Mouse (Mus musculus) midbrain, embryonic 15.5 days (tissue): Measurements from ENCODE around the gene Sf3b6. TPM values are rescaled to one million over a fixed set of nuclear protein-coding genes. Genes with fewer than 3 reads are reported as not detected.
"Not testable (repeated sequence)": the region's sequence is repeated elsewhere in the genome, so short reads cannot be mapped to it uniquely, and the experiment has no call there.

Experiments
- ATAC-seq: fragments of 200-750 bp; cut with Nextera tagmentation; replicated peaks from 2 replicates; pipeline ENCODE4 v1.8.0; 2017; ENCODE audit warnings: moderate TSS enrichment
- H3K27ac ChIP-seq: fragments of 300-500 bp; sonication (generic); 2 replicates; pipeline ENCODE4 v1.5.1; 2015; ENCODE audit warnings: mild to moderate bottlenecking, inconsistent platforms
- H3K27me3 ChIP-seq: fragments of 300-500 bp; sonication (generic); replicated peaks from 2 replicates; pipeline ENCODE4 v1.6.1; 2015; ENCODE audit warnings: inconsistent platforms
- H3K36me3 ChIP-seq: fragments of 300-500 bp; sonication (generic); replicated peaks from 2 replicates; pipeline ENCODE4 v1.6.1; 2015; ENCODE audit warnings: inconsistent platforms
- H3K4me1 ChIP-seq: fragments of 300-500 bp; sonication (generic); 2 replicates; pipeline ENCODE4 v1.6.1; 2015; ENCODE audit warnings: inconsistent platforms
- H3K4me2 ChIP-seq: fragments of 300-500 bp; sonication (generic); 2 replicates; pipeline ENCODE4 v1.6.1; 2015; ENCODE audit warnings: inconsistent platforms, mild to moderate bottlenecking, moderate library complexity
- H3K4me3 ChIP-seq: fragments of 300-500 bp; sonication (generic); 2 replicates; pipeline ENCODE4 v1.5.1; 2015; ENCODE audit warnings: mild to moderate bottlenecking, inconsistent platforms
- H3K9ac ChIP-seq: fragments of 300-500 bp; sonication (generic); 2 replicates; pipeline ENCODE4 v1.6.1; 2015; ENCODE audit warnings: mild to moderate bottlenecking, inconsistent platforms
- H3K9me3 ChIP-seq: fragments of 300-500 bp; sonication (generic); 2 replicates; pipeline ENCODE4 v1.6.1; 2016; ENCODE audit warnings: inconsistent platforms
- WGBS: fragments of 180-500 bp; shearing (Covaris S2); methylation state at CpG from one replicate; pipeline ENCODE4 v1.1.7; 2015; ENCODE audit warnings: mixed read lengths; 5-methylcytosine and 5-hydroxymethylcytosine counted together
- polyA plus RNA-seq: library from polyadenylated mRNA; unstranded; fragments of >200 nt; fragmentation: Nextera tagmentation; extraction: Ambion mirVana; gene quantifications from 2 replicates; pipeline ENCODE4 v1.2.1, GENCODE M21; 2015

The Sf3b6 gene
- 180 and 200 TPM in 2 replicates for polyA plus RNA-seq

GRCm38 (mm10) chr12:4817361-4818101 lies at the start of gene Sf3b6:
Sf3b6 (plus strand) TSS chr12:4817544.
- ATAC-seq: peak; percentile 98
- H3K4me3 ChIP-seq: peak within 1 kb of the TSS; percentile 87
- H3K9me3 ChIP-seq: no peaks in the 10 kb centered on the region
- peak within 1 kb of the TSS; percentile 71 for H3K4me2 ChIP-seq
- under 1% methylated on average over 49 of the region's 49 CpGs for WGBS
- peaks cover 26% of the 10 kb centered on the region for H3K4me1 ChIP-seq
- 0 out of 2 replicates have a peak, but pooled peaks cover 12% of the 10 kb centered on the region for H3K36me3 ChIP-seq
- H3K27ac ChIP-seq: peak within 1 kb of the TSS; percentile 89
- H3K9ac ChIP-seq: peak within 1 kb of the TSS; percentile 64
- H3K27me3 ChIP-seq: no peaks in the 10 kb centered on the region

- Histone ChIP-seq H3K9ac (peak within 1 kb of the TSS; percentile 83), H3K27me3 (no peaks in the 10 kb centered on the region), H3K4me1 (peaks cover 4% of the 10 kb centered on the region; the same call in 1 of the 2 replicates), H3K27ac (peak within 1 kb of the TSS; percentile 96), H3K4me3 (peak within 1 kb of the TSS; percentile 58), H3K4me2 (peak within 1 kb of the TSS; percentile 62), H3K36me3 (no peaks in the 10 kb centered on the region), H3K9me3 (no peaks in the 10 kb centered on the region)
- 2% methylated on average over 61 of the region's 61 CpGs for WGBS
- peak; percentile 100 for ATAC-seq
These were observed 48.6 kb upstream of the Sf3b6 start, which contains the start of the genes Pfn4 and Fam228b for GRCm38 (mm10) chr12:4768492-4769332. Pfn4 (plus strand) TSS chr12:4769022. Fam228b (minus strand) TSS chr12:4769267.

GRCm38 (mm10) chr12:4769333-4769723 lies 48.0 kb upstream of the Sf3b6 start:
- H3K27ac ChIP-seq: peak overlapping the region; percentile 96
- peak; percentile 67 for ATAC-seq
- no peaks in the 10 kb centered on the region for H3K36me3 ChIP-seq
- H3K4me3 ChIP-seq: peak overlapping the region; percentile 58
- peak overlapping the region; percentile 83; the same call in 1 of the 2 replicates for H3K9ac ChIP-seq
- no peaks in the 10 kb centered on the region for H3K27me3 ChIP-seq
- peak overlapping the region; percentile 62 for H3K4me2 ChIP-seq
- no peaks in the 10 kb centered on the region for H3K9me3 ChIP-seq
- peaks cover 4% of the 10 kb centered on the region; the same call in 1 of the 2 replicates for H3K4me1 ChIP-seq
- 16% methylated on average over 13 of the region's 13 CpGs for WGBS

- no peaks in the 10 kb centered on the region for H3K36me3 ChIP-seq
- no peak overlapping the region for H3K27ac ChIP-seq
- WGBS: 92% methylated on average over 8 of the region's 8 CpGs
- no peak for ATAC-seq
- no peak overlapping the region for H3K9ac ChIP-seq
- H3K9me3 ChIP-seq: no peaks in the 10 kb centered on the region
- no peak overlapping the region for H3K4me3 ChIP-seq
- H3K4me2 ChIP-seq: no peak overlapping the region
- no peaks in the 10 kb centered on the region for H3K27me3 ChIP-seq
- H3K4me1 ChIP-seq: no peaks in the 10 kb centered on the region
These were observed 42.3 kb upstream of the Sf3b6 start for GRCm38 (mm10) chr12:4774895-4775587.

- Histone ChIP-seq H3K36me3 (no peaks in the 10 kb centered on the region), H3K4me1 (no peaks in the 10 kb centered on the region), H3K9me3 (no peaks in the 10 kb centered on the region), H3K27me3 (no peaks in the 10 kb centered on the region), H3K4me3 (no peak overlapping the region), H3K9ac (no peak overlapping the region), H3K4me2 (no peak overlapping the region), H3K27ac (no peak overlapping the region)
- WGBS: 83% methylated on average over 9 of the region's 9 CpGs
- ATAC-seq: no peak
These were observed 41.8 kb upstream of the Sf3b6 start for GRCm38 (mm10) chr12:4775588-4775949.

- no peaks in the 10 kb centered on the region for H3K4me1 ChIP-seq
- no peak overlapping the region for H3K4me2 ChIP-seq
- H3K27ac ChIP-seq: no peak overlapping the region
- H3K9me3 ChIP-seq: no peaks in the 10 kb centered on the region
- ATAC-seq: no peak
- H3K36me3 ChIP-seq: no peaks in the 10 kb centered on the region
- 87% methylated on average over 6 of the region's 6 CpGs for WGBS
- no peak overlapping the region for H3K4me3 ChIP-seq
- H3K27me3 ChIP-seq: no peaks in the 10 kb centered on the region
- no peak overlapping the region for H3K9ac ChIP-seq
These were observed 39.6 kb upstream of the Sf3b6 start for GRCm38 (mm10) chr12:4777734-4778133.

- H3K36me3 ChIP-seq: no peaks in the 10 kb centered on the region
- no peak overlapping the region for H3K27ac ChIP-seq
- H3K4me3 ChIP-seq: no peak overlapping the region
- H3K9me3 ChIP-seq: no peaks in the 10 kb centered on the region
- no peak overlapping the region for H3K9ac ChIP-seq
- H3K27me3 ChIP-seq: no peaks in the 10 kb centered on the region
- no peaks in the 10 kb centered on the region for H3K4me1 ChIP-seq
- no peak overlapping the region for H3K4me2 ChIP-seq
- ATAC-seq: no peak
- WGBS: 68% methylated on average over 2 of the region's 2 CpGs
These were observed 37.1 kb upstream of the Sf3b6 start for GRCm38 (mm10) chr12:4780245-4780644.

- H3K27ac ChIP-seq: no peak overlapping the region
- H3K4me1 ChIP-seq: no peaks in the 10 kb centered on the region
- H3K27me3 ChIP-seq: no peaks in the 10 kb centered on the region
- H3K4me2 ChIP-seq: no peak overlapping the region
- 89% methylated on average over 1 of the region's 1 CpGs for WGBS
- no peak for ATAC-seq
- H3K4me3 ChIP-seq: no peak overlapping the region
- H3K9ac ChIP-seq: no peak overlapping the region
- H3K36me3 ChIP-seq: no peaks in the 10 kb centered on the region
- no peaks in the 10 kb centered on the region for H3K9me3 ChIP-seq
These were observed 36.1 kb upstream of the Sf3b6 start for GRCm38 (mm10) chr12:4781270-4781669.

GRCm38 (mm10) chr12:4781725-4782404 lies 35.5 kb upstream of the Sf3b6 start:
- WGBS: 92% methylated on average over 9 of the region's 9 CpGs
- ATAC-seq, H3K27ac ChIP-seq, H3K4me2 ChIP-seq, H3K9ac ChIP-seq, H3K4me3 ChIP-seq, H3K4me1 ChIP-seq, H3K36me3 ChIP-seq, H3K9me3 ChIP-seq, H3K27me3 ChIP-seq: not testable (repeated sequence)

GRCm38 (mm10) chr12:4783598-4783997 lies 33.7 kb upstream of the Sf3b6 start:
- no peak overlapping the region for H3K9ac ChIP-seq
- no peak overlapping the region for H3K4me2 ChIP-seq
- no peak overlapping the region for H3K27ac ChIP-seq
- H3K4me3 ChIP-seq: no peak overlapping the region
- ATAC-seq: no peak
- H3K36me3 ChIP-seq: no peaks in the 10 kb centered on the region
- WGBS: 50% methylated on average over 5 of the region's 5 CpGs
- no peaks in the 10 kb centered on the region for H3K4me1 ChIP-seq
- H3K27me3 ChIP-seq: no peaks in the 10 kb centered on the region
- H3K9me3 ChIP-seq: no peaks in the 10 kb centered on the region

- no peaks in the 10 kb centered on the region for H3K9me3 ChIP-seq
- no peak overlapping the region for H3K4me2 ChIP-seq
- no peak overlapping the region for H3K9ac ChIP-seq
- H3K4me1 ChIP-seq: no peaks in the 10 kb centered on the region
- H3K27me3 ChIP-seq: no peaks in the 10 kb centered on the region
- no peak overlapping the region for H3K27ac ChIP-seq
- WGBS: 80% methylated on average over 2 of the region's 2 CpGs
- no peaks in the 10 kb centered on the region for H3K36me3 ChIP-seq
- no peak overlapping the region for H3K4me3 ChIP-seq
- no peak for ATAC-seq
These were observed 32.9 kb upstream of the Sf3b6 start for GRCm38 (mm10) chr12:4784466-4784865.
